Mouse (Mus musculus) limb, embryonic 14.5 days (tissue): ENCODE results near the gene S100a3. TPM values are rescaled to one million over a fixed set of nuclear protein-coding genes. Genes with fewer than 3 reads are reported as not detected.
A peak's percentile ranks its signal among the peaks of the same experiment; 100 is the strongest.

Experiments used
- ATAC-seq: fragments of 200-750 bp; cut with Nextera tagmentation; 2 replicates; pipeline ENCODE4 v1.8.0; 2017; ENCODE audit warnings: low read depth, moderate number of reproducible peaks, moderate TSS enrichment; ENCODE audit not compliant: low FRiP score
- DNase-seq: peaks from one replicate; pipeline ENCODE4 v3.0.0-alpha.2; 2015; ENCODE audit warnings: low spot score
- H3K27ac ChIP-seq: fragments of 300-500 bp; sonication (generic); replicated peaks from 2 replicates; pipeline ENCODE4 v1.5.1; 2014; ENCODE audit warnings: low read depth, mild to moderate bottlenecking, low read length, moderate library complexity, mixed read lengths
- H3K27me3 ChIP-seq: fragments of 300-500 bp; sonication (generic); 2 replicates; pipeline ENCODE4 v1.6.1; 2014; ENCODE audit warnings: low read length, mixed read lengths; ENCODE audit not compliant: control insufficient read depth, insufficient read depth
- H3K36me3 ChIP-seq: fragments of 300-500 bp; sonication (generic); 2 replicates; pipeline ENCODE4 v1.6.1; 2014; ENCODE audit warnings: mild to moderate bottlenecking, low read length, moderate library complexity, mixed read lengths; ENCODE audit not compliant: control insufficient read depth, insufficient read depth
- H3K4me1 ChIP-seq: fragments of 300-500 bp; sonication (generic); 2 replicates; pipeline ENCODE4 v1.6.1; 2014; ENCODE audit warnings: antibody characterized with exemption, low read length, mixed read lengths; ENCODE audit not compliant: control insufficient read depth, insufficient read depth
- H3K4me2 ChIP-seq: fragments of 300-500 bp; sonication (generic); replicated peaks from 2 replicates; pipeline ENCODE4 v1.6.1; 2014; ENCODE audit warnings: low read depth, mild to moderate bottlenecking, low read length, moderate library complexity; ENCODE audit not compliant: severe bottlenecking
- H3K4me3 ChIP-seq: fragments of 300-500 bp; sonication (generic); replicated peaks from 2 replicates; pipeline ENCODE4 v1.5.1; 2014; ENCODE audit warnings: low read length
- H3K9ac ChIP-seq: fragments of 300-500 bp; sonication (generic); 2 replicates; pipeline ENCODE4 v1.6.1; 2014; ENCODE audit warnings: mild to moderate bottlenecking, low read depth, low read length, moderate library complexity; ENCODE audit not compliant: severe bottlenecking
- H3K9me3 ChIP-seq: fragments of 300-500 bp; sonication (generic); 2 replicates; pipeline ENCODE4 v1.6.1; 2016; ENCODE audit warnings: low read length; ENCODE audit not compliant: control insufficient read depth
- POLR2A ChIP-seq: fragments of 200-500 bp; IDR thresholded peaks from 2 replicates; pipeline ENCODE4 v1.8.0; 2012; ENCODE audit warnings: inconsistent platforms, mild to moderate bottlenecking, moderate library complexity, borderline replicate concordance; ENCODE audit not compliant: insufficient read depth, insufficient read length; ENCODE audit errors: extremely low read depth
- WGBS: fragments of 180-500 bp; shearing (Covaris S2); extraction: QIAGEN DNeasy Blood & Tissue Kit; methylation state at CpG from one replicate; pipeline ENCODE4 v1.1.7; 2014; 5-methylcytosine and 5-hydroxymethylcytosine counted together
- polyA plus RNA-seq, 2 experiments: library from polyadenylated mRNA; depleted of rRNA in 1 of 2; stranded (reverse) in 1 of 2; unstranded in 1 of 2; fragments of >200 nt; fragmentation: Nextera tagmentation in 1 of 2; extraction: Ambion mirVana in 1 of 2; gene quantifications; 2 replicates each; pipeline versions ENCODE4 v1.2.1 to v1.2.3; 2012 to 2014

S100a3 gene
- polyA plus RNA-seq, 2 experiments, result 0.92 to 1.1 TPM

DNA sequence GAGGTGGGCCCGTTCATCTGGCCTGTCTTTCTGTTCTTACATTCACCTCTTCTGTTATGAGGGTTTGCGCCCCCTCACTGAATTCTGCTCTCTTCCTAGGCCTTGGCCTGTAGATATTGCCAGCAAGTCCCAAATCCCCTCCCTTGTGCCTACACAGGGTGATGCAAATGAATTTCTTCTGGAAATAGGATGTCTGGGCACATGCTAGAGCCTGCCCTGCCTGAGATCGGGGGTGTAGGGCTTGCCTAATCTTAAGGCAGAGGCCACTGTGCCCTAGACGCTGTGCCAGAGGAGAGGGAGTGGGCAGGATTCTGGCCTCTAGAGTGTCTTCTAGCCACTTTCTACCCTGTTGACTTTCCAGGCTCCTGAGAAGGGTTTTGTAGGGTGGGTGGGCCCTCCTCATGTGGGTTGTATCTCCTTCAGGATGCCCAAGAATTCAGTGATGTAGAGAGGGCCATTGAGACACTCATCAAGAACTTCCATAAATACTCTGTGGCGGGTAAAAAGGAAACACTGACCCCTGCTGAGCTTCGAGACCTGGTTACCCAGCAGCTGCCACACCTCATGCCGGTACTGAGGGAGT lies 33.0 kb upstream of the S100a3 start:
- 84% methylated on average over 7 of the region's 7 CpGs for WGBS

DNA sequence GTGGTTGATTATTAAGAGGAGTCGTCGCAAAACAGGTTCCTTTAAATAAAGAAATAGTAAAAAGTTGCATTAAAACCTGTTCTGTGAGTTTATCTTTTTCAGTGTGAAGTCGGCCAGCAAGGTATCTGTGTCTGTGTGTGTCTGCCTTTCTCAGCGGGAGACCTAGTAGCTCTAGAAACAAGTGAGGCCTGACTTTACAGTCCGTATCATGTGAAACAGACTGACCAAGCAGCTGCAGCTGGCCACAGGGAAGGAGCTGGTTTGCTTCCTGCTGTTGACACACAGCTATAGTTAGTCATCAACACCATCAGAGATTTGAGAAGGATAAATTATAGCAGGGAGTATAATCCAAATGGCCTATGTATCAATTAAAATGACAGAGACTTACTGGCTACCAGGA lies 28.7 kb upstream of the S100a3 start:
- DNase-seq (no peak), ATAC-seq (no peak)
- Histone ChIP-seq H3K27ac (no peak overlapping the region), H3K4me2 (no peak overlapping the region), H3K9me3 (no peaks in the 10 kb centered on the region), H3K4me3 (no peak overlapping the region), H3K27me3 (no peaks in the 10 kb centered on the region), H3K4me1 (no peaks in the 10 kb centered on the region), H3K36me3 (no peaks in the 10 kb centered on the region), H3K9ac (no peak overlapping the region)
- no peak for TF ChIP-seq POLR2A
- 66% methylated on average over 5 of the region's 5 CpGs for WGBS

More for the DNA sequence above, 33.0 kb upstream of the S100a3 start:
- Histone ChIP-seq H3K27me3 (no peaks in the 10 kb centered on the region), H3K36me3 (no peaks in the 10 kb centered on the region), H3K4me3 (no peak overlapping the region), H3K9ac (no peak overlapping the region), H3K4me1 (peaks cover 4% of the 10 kb centered on the region; the same call in 1 of the 2 replicates), H3K9me3 (0 out of 2 replicates have a peak, but pooled peaks cover 5% of the 10 kb centered on the region), H3K4me2 (no peak overlapping the region), H3K27ac (no peak overlapping the region)
- no peak for ATAC-seq
- TF ChIP-seq POLR2A, result no peak
- no peak for DNase-seq

DNA sequence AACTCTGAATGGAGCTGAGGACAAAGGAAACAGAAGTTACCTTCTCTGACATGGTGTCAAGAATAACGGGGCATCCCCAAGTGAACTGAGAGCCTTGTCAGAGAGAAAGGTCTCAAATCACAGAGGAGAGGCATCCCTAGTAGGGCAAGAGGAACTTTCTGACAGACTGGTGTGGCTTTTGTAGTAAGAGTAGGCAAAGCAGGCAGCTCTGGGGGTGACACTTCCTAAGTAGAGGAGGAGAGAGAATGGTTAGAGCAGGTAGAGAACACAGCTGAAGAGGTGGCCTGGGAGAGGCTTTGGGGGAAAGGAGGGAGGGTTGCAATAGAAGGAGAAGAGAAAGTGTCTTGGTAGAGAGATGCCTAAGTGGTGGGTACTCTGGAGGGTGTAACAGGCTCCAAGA lies 24.9 kb upstream of the S100a3 start:
- H3K4me2 ChIP-seq, result no peak overlapping the region
- H3K9ac ChIP-seq, result no peak overlapping the region
- DNase-seq (no peak), ATAC-seq (no peak)
- H3K4me3 ChIP-seq, result no peak overlapping the region
- no peaks in the 10 kb centered on the region for H3K36me3 ChIP-seq
- no peak for TF ChIP-seq POLR2A
- no peaks in the 10 kb centered on the region for H3K27me3 ChIP-seq
- 83% methylated on average over 1 of the region's 1 CpGs for WGBS
- H3K4me1 ChIP-seq, result peaks cover 11% of the 10 kb centered on the region
- no peaks in the 10 kb centered on the region for H3K9me3 ChIP-seq
- no peak overlapping the region for H3K27ac ChIP-seq

DNA sequence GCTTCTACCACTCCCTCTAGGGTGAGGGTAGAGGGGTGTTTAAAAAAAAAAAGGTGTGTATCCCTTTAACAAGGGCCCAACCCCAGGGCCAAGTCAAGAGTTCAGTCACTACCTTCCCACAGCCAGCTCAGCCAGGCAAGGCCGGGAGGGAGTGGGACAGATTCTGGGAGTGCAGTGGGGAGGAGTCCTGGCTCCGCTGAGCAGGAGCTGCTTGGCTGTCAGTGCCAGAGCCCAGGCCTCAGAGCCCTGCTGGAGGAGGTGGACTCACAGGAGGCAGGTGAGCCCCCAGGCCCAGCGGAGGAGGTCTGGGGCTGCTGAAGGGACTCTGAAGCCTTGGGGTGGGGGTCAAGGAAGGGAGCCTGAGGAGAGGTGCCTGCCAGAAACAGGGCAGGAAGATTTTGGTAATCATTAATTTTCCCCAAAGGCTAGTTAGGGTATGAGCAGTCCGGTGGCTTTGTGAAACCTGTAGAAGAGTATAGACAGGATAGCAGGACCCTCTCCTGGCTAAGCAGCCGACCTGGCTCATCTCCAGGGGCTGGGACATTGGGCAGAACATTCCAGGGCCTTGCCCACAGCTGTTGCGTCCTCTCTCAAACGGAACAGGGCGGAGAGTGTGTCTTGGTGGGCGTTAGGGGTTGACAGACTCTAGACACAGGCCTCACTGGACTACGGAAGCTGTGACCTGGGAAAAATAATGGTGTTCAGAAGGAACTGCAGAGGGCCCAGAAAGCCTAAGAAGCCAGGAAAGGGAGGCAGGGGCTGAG lies 23.1 kb upstream of the S100a3 start, which contains the start of gene S100a16:
Gene S100a16 (plus strand): TSS at position 114 of the 764 bp plus-strand sequence.
- Histone ChIP-seq H3K27ac (0 out of 2 replicates have a peak within 1 kb of the TSS, but pooled peaks have one; percentile 38), H3K9me3 (no peaks in the 10 kb centered on the region), H3K4me2 (peak within 1 kb of the TSS; percentile 27), H3K9ac (peak within 1 kb of the TSS; percentile 21; the same call in 1 of the 2 replicates), H3K4me1 (peaks cover 11% of the 10 kb centered on the region), H3K27me3 (no peaks in the 10 kb centered on the region), H3K36me3 (no peaks in the 10 kb centered on the region), H3K4me3 (peak within 1 kb of the TSS; percentile 10)
- DNase-seq (peak; percentile 54), ATAC-seq (peak; percentile 61)
- TF ChIP-seq POLR2A, result no peak
- 38% methylated on average over 10 of the region's 10 CpGs for WGBS

DNA sequence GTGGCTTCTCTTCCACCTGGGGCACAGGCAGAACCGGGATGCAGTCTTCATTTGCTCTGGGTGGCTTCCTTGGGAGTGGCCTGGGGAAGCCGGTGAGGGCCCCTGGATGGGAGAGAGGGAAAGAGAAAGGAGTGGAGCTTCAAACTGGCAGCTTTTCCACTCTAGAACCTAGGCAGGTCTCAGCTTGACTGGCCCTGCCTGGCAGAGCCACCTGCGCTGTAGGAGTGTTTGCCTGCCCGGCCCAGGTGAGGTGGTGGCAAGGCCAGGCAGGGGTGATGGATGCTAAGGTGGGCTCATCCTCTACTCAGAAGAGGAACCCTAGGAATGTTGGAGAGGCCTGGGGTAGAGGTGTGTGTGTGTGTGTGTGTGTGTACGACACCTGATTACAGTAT lies 22.5 kb upstream of the S100a3 start:
- H3K4me2 ChIP-seq, result peak overlapping the region; percentile 27
- peaks cover 11% of the 10 kb centered on the region for H3K4me1 ChIP-seq
- no peaks in the 10 kb centered on the region for H3K36me3 ChIP-seq
- no peaks in the 10 kb centered on the region for H3K9me3 ChIP-seq
- no peak overlapping the region for H3K27ac ChIP-seq
- no peak for TF ChIP-seq POLR2A
- H3K9ac ChIP-seq, result peak overlapping the region; percentile 21; the same call in 1 of the 2 replicates
- ATAC-seq, result no peak
- WGBS, result 72% methylated on average over 5 of the region's 5 CpGs
- H3K27me3 ChIP-seq, result no peaks in the 10 kb centered on the region
- DNase-seq, result no peak
- H3K4me3 ChIP-seq, result peak overlapping the region; percentile 10
